Mouse (Mus musculus) embryonic fibroblast, embryonic 13.5 days (primary cell): Measurements from ENCODE around the gene Esr2.

Source experiments
- CTCF ChIP-seq: IDR thresholded peaks from 2 replicates; pipeline ENCODE4 v1.5.1; 2011; ENCODE audit warnings: mild to moderate bottlenecking, control low read depth, low read length, moderate library complexity, borderline replicate concordance; ENCODE audit not compliant: insufficient read depth
- POLR2A ChIP-seq: IDR thresholded peaks from 2 replicates; pipeline ENCODE4 v1.6.1; 2011; ENCODE audit warnings: low read depth, mild to moderate bottlenecking, control low read depth, low read length, moderate library complexity

DNA sequence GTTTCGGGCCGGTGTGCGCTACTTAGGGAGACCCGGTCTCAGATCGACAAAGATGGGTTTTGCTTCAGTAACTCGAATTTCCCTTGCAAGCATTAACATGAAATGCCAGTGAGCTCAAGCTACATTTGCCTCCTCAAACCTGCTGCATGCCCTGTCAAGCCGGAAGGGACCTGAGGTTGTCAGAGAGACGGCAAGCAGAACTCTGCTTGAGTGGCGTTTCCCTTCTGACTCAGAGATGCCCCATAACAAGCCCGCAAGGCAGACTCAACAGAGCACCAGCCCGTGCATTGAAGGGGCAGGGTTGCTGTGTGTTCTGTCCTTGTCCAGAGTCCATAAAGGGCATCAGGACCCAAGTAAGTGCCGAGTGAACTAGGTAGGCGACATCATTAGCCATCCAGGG, 90.0 kb downstream of the Esr2 start:
- TF ChIP-seq CTCF (no peak), POLR2A (no peak)
